Mouse (Mus musculus): Measurements from ENCODE around the gene Tk1. TPM values are rescaled to one million over a fixed set of nuclear protein-coding genes. Genes with fewer than 3 reads are reported as not detected.

Tk1 gene
- polyA plus RNA-seq, 1 experiment from 2014 or later: 159 TPM

GRCm38 (mm10) chr11:117848985-117849671, 23.2 kb upstream of the Tk1 start, which contains the start of gene Birc5:
Birc5 (plus strand) TSS chr11:117849251.
- no peaks in the 10 kb centered on the region for H3K9me3 ChIP-seq (ENCODE audit: control insufficient read depth, low read length)
- peaks cover 24% of the 10 kb centered on the region for H3K4me1 ChIP-seq (replicated peaks; ENCODE audit: control insufficient read depth, insufficient read depth, low read length)
- peak within 1 kb of the TSS; percentile 93 for H3K27ac ChIP-seq (ENCODE audit: low read depth)
- WGBS: under 1% methylated on average over 51 of the region's 51 CpGs
- peak; percentile 85 for ATAC-seq (replicated peaks; ENCODE audit: low FRiP score, low TSS enrichment, low read depth)
- DNase-seq (ENCODE audit: low spot score): peak; percentile 97
- peaks cover 20% of the 10 kb centered on the region for H3K36me3 ChIP-seq (ENCODE audit: control insufficient read depth, insufficient read depth, low read length)
- H3K27me3 ChIP-seq (replicated peaks; ENCODE audit: control insufficient read depth, insufficient read depth, low read length): no peaks in the 10 kb centered on the region
- peak within 1 kb of the TSS; percentile 84 for H3K4me2 ChIP-seq (ENCODE audit: low read length)
- peak within 1 kb of the TSS; percentile 69 for H3K9ac ChIP-seq (ENCODE audit: low read length)
- H3K4me3 ChIP-seq (ENCODE audit: low read depth, low read length): peak within 1 kb of the TSS; percentile 59

- Histone ChIP-seq H3K9me3 (ENCODE audit: control insufficient read depth, low read length) (no peaks in the 10 kb centered on the region), H3K36me3 (ENCODE audit: control insufficient read depth, insufficient read depth, low read length) (peaks cover 13% of the 10 kb centered on the region), H3K4me3 (ENCODE audit: low read depth, low read length) (peak overlapping the region; percentile 59), H3K9ac (ENCODE audit: low read length) (peak overlapping the region; percentile 69), H3K27ac (ENCODE audit: low read depth) (peak overlapping the region; percentile 93), H3K4me2 (ENCODE audit: low read length) (peak overlapping the region; percentile 84), H3K4me1 (replicated peaks; ENCODE audit: control insufficient read depth, insufficient read depth, low read length) (peaks cover 24% of the 10 kb centered on the region), H3K27me3 (replicated peaks; ENCODE audit: control insufficient read depth, insufficient read depth, low read length) (no peaks in the 10 kb centered on the region)
- DNase-seq (ENCODE audit: low spot score): no peak
- WGBS: 5% methylated on average over 19 of the region's 19 CpGs
- peak; percentile 75 for ATAC-seq (replicated peaks; ENCODE audit: low FRiP score, low TSS enrichment, low read depth)
These were observed 22.5 kb upstream of the Tk1 start for GRCm38 (mm10) chr11:117848271-117848984.

- Histone ChIP-seq H3K4me1 (replicated peaks; ENCODE audit: control insufficient read depth, insufficient read depth, low read length) (peaks cover 24% of the 10 kb centered on the region), H3K4me3 (ENCODE audit: low read depth, low read length) (peak overlapping the region; percentile 59), H3K9me3 (ENCODE audit: control insufficient read depth, low read length) (no peaks in the 10 kb centered on the region), H3K4me2 (ENCODE audit: low read length) (peak overlapping the region; percentile 84), H3K27me3 (replicated peaks; ENCODE audit: control insufficient read depth, insufficient read depth, low read length) (no peaks in the 10 kb centered on the region), H3K36me3 (ENCODE audit: control insufficient read depth, insufficient read depth, low read length) (peaks cover 6% of the 10 kb centered on the region), H3K9ac (ENCODE audit: low read length) (peak overlapping the region; percentile 69), H3K27ac (ENCODE audit: low read depth) (peak overlapping the region; percentile 93)
- WGBS: 71% methylated on average over 7 of the region's 7 CpGs
- no peak for DNase-seq (ENCODE audit: low spot score)
- ATAC-seq (replicated peaks; ENCODE audit: low FRiP score, low TSS enrichment, low read depth): no peak
These were observed 21.8 kb upstream of the Tk1 start for GRCm38 (mm10) chr11:117847593-117848215.

- H3K9ac ChIP-seq (ENCODE audit: low read length): no peak overlapping the region
- DNase-seq (ENCODE audit: low spot score): no peak
- no peak for ATAC-seq (replicated peaks; ENCODE audit: low FRiP score, low TSS enrichment, low read depth)
These were observed 20.7 kb upstream of the Tk1 start for GRCm38 (mm10) chr11:117846640-117847039.

GRCm38 (mm10) chr11:117845651-117846050, 19.8 kb upstream of the Tk1 start:
- WGBS: 82% methylated on average over 2 of the region's 2 CpGs
- H3K9me3 ChIP-seq (ENCODE audit: control insufficient read depth, low read length): no peaks in the 10 kb centered on the region

More at GRCm38 (mm10) chr11:117846640-117847039, 20.7 kb upstream of the Tk1 start:
- Histone ChIP-seq H3K27ac (ENCODE audit: low read depth) (no peak overlapping the region), H3K9me3 (ENCODE audit: control insufficient read depth, low read length) (no peaks in the 10 kb centered on the region), H3K4me3 (ENCODE audit: low read depth, low read length) (no peak overlapping the region), H3K4me1 (replicated peaks; ENCODE audit: control insufficient read depth, insufficient read depth, low read length) (peaks cover 24% of the 10 kb centered on the region), H3K36me3 (ENCODE audit: control insufficient read depth, insufficient read depth, low read length) (no peaks in the 10 kb centered on the region), H3K4me2 (ENCODE audit: low read length) (no peak overlapping the region), H3K27me3 (replicated peaks; ENCODE audit: control insufficient read depth, insufficient read depth, low read length) (no peaks in the 10 kb centered on the region)
- 51% methylated on average over 5 of the region's 5 CpGs for WGBS

GRCm38 (mm10) chr11:117844997-117845396, 19.1 kb upstream of the Tk1 start:
- ATAC-seq (replicated peaks; ENCODE audit: low FRiP score, low TSS enrichment, low read depth) (no peak), DNase-seq (ENCODE audit: low spot score) (no peak)
- Histone ChIP-seq H3K9me3 (ENCODE audit: control insufficient read depth, low read length) (no peaks in the 10 kb centered on the region), H3K9ac (ENCODE audit: low read length) (no peak overlapping the region), H3K27ac (ENCODE audit: low read depth) (no peak overlapping the region), H3K4me3 (ENCODE audit: low read depth, low read length) (no peak overlapping the region), H3K27me3 (replicated peaks; ENCODE audit: control insufficient read depth, insufficient read depth, low read length) (no peaks in the 10 kb centered on the region), H3K36me3 (ENCODE audit: control insufficient read depth, insufficient read depth, low read length) (no peaks in the 10 kb centered on the region), H3K4me2 (ENCODE audit: low read length) (no peak overlapping the region), H3K4me1 (replicated peaks; ENCODE audit: control insufficient read depth, insufficient read depth, low read length) (peaks cover 18% of the 10 kb centered on the region)
- 63% methylated on average over 2 of the region's 2 CpGs for WGBS

More at GRCm38 (mm10) chr11:117845651-117846050, 19.8 kb upstream of the Tk1 start:
- DNase-seq (ENCODE audit: low spot score): no peak
- Histone ChIP-seq H3K9ac (ENCODE audit: low read length) (no peak overlapping the region), H3K4me1 (replicated peaks; ENCODE audit: control insufficient read depth, insufficient read depth, low read length) (peaks cover 24% of the 10 kb centered on the region), H3K27ac (ENCODE audit: low read depth) (no peak overlapping the region), H3K4me2 (ENCODE audit: low read length) (no peak overlapping the region), H3K4me3 (ENCODE audit: low read depth, low read length) (no peak overlapping the region), H3K36me3 (ENCODE audit: control insufficient read depth, insufficient read depth, low read length) (no peaks in the 10 kb centered on the region), H3K27me3 (replicated peaks; ENCODE audit: control insufficient read depth, insufficient read depth, low read length) (no peaks in the 10 kb centered on the region)
- no peak for ATAC-seq (replicated peaks; ENCODE audit: low FRiP score, low TSS enrichment, low read depth)

- 87% methylated on average over 2 of the region's 2 CpGs for WGBS
- Histone ChIP-seq H3K27ac (ENCODE audit: low read depth) (no peak overlapping the region), H3K4me2 (ENCODE audit: low read length) (no peak overlapping the region), H3K4me1 (replicated peaks; ENCODE audit: control insufficient read depth, insufficient read depth, low read length) (peaks cover 13% of the 10 kb centered on the region), H3K9me3 (ENCODE audit: control insufficient read depth, low read length) (no peaks in the 10 kb centered on the region), H3K27me3 (replicated peaks; ENCODE audit: control insufficient read depth, insufficient read depth, low read length) (no peaks in the 10 kb centered on the region), H3K36me3 (ENCODE audit: control insufficient read depth, insufficient read depth, low read length) (no peaks in the 10 kb centered on the region), H3K9ac (ENCODE audit: low read length) (no peak overlapping the region), H3K4me3 (ENCODE audit: low read depth, low read length) (no peak overlapping the region)
- no peak for ATAC-seq (replicated peaks; ENCODE audit: low FRiP score, low TSS enrichment, low read depth)
- DNase-seq (ENCODE audit: low spot score): no peak
These were observed 17.5 kb upstream of the Tk1 start for GRCm38 (mm10) chr11:117843434-117843833.

GRCm38 (mm10) chr11:117840910-117841309, 15.0 kb upstream of the Tk1 start:
- Histone ChIP-seq H3K4me3 (ENCODE audit: low read depth, low read length) (no peak overlapping the region), H3K9me3 (ENCODE audit: control insufficient read depth, low read length) (no peaks in the 10 kb centered on the region), H3K4me2 (ENCODE audit: low read length) (no peak overlapping the region), H3K4me1 (replicated peaks; ENCODE audit: control insufficient read depth, insufficient read depth, low read length) (no peaks in the 10 kb centered on the region), H3K27me3 (replicated peaks; ENCODE audit: control insufficient read depth, insufficient read depth, low read length) (no peaks in the 10 kb centered on the region), H3K27ac (ENCODE audit: low read depth) (no peak overlapping the region), H3K9ac (ENCODE audit: low read length) (no peak overlapping the region), H3K36me3 (ENCODE audit: control insufficient read depth, insufficient read depth, low read length) (no peaks in the 10 kb centered on the region)
- ATAC-seq (replicated peaks; ENCODE audit: low FRiP score, low TSS enrichment, low read depth): no peak
- 40% methylated on average over 1 of the region's 1 CpGs for WGBS
- DNase-seq (ENCODE audit: low spot score): no peak

Measured in intestine, embryonic 14.5 days (tissue).